Mouse (Mus musculus): ENCODE measurements around the gene Map7d2. TPM values are rescaled to one million over a fixed set of nuclear protein-coding genes. Genes with fewer than 3 reads are reported as not detected.
"Not testable (repeated sequence)": the region's sequence is repeated elsewhere in the genome, so short reads cannot be mapped to it uniquely, and the experiment has no call there.

The Map7d2 gene
- polyA plus RNA-seq (2015; fragmentation: Nextera tagmentation; extraction: Ambion mirVana): 17.4 and 17.9 TPM in 2 replicates

DNA sequence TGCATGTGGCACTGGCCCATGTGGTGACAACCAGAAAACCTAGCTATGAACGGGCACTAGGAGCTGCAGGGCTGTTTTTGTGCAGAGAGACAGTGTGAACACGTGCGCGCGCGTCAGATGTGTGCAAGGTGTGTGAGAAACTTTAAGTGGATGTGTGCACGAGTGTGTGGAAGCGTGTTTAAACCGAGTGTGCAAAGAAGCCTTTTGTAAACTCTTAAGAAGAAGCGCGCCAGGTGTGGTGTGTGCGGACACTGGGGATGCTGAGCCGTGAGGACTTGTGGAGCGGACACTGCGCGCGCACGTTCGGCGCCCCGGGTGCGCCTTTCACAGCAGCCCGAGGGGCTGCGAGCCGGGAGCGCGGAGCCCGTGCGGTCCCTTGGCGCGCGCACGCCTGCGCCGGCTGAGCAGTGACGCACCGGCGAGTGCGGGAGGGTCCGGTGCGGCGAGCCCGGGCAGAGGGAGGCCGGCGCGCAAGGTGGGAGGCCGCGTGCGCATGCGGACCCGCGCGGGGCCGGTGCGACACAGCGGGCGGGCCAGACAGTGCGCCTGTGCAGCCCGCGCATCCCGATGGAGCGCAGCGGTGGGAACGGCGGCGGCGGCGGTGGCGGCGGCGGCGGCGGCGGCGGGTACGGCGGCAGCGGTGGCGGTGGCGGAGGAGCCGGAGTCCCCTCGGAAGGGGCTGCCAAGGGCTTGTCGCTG lies at the start of gene Map7d2:
Map7d2 (plus strand) TSS at position 443 of the 699 bp plus-strand sequence.
- Histone ChIP-seq H3K4me1 (no peaks in the 10 kb centered on the region), H3K9ac (replicated peaks) (peak within 1 kb of the TSS; percentile 58), H3K27ac (replicated peaks) (peak within 1 kb of the TSS; percentile 63; the same call in 1 of the 2 replicates), H3K36me3 (no peaks in the 10 kb centered on the region), H3K4me2 (replicated peaks) (peak within 1 kb of the TSS; percentile 71), H3K27me3 (no peaks in the 10 kb centered on the region), H3K9me3 (no peaks in the 10 kb centered on the region), H3K4me3 (peak within 1 kb of the TSS; percentile 69)
- WGBS: 31% methylated on average over 74 of the region's 83 CpGs
- ATAC-seq (replicated peaks): peak; percentile 95

- H3K4me3 ChIP-seq: peak within 1 kb of the TSS; percentile 69
- no peaks in the 10 kb centered on the region for H3K9me3 ChIP-seq
- H3K9ac ChIP-seq (replicated peaks): peak within 1 kb of the TSS; percentile 63
- peaks cover 10% of the 10 kb centered on the region for H3K4me1 ChIP-seq
- WGBS: 22% methylated on average over 53 of the region's 76 CpGs
- ATAC-seq (replicated peaks): peak; percentile 99
- no peaks in the 10 kb centered on the region for H3K27me3 ChIP-seq
- no peaks in the 10 kb centered on the region for H3K36me3 ChIP-seq
- H3K27ac ChIP-seq (replicated peaks): peak within 1 kb of the TSS; percentile 83
- H3K4me2 ChIP-seq (replicated peaks): peak within 1 kb of the TSS; percentile 45
Measured at GRCm38 (mm10) chrX:159371831-159372752, 42.3 kb upstream of the Map7d2 start, which contains the start of gene Eif1ax. Gene Eif1ax, plus strand, starts transcription at chrX:159372178.

GRCm38 (mm10) chrX:159372753-159373144 lies 41.6 kb upstream of the Map7d2 start:
- no peaks in the 10 kb centered on the region for H3K36me3 ChIP-seq
- peak overlapping the region; percentile 69 for H3K4me3 ChIP-seq
- WGBS: 21% methylated on average over 9 of the region's 9 CpGs
- peaks cover 10% of the 10 kb centered on the region for H3K4me1 ChIP-seq
- peak overlapping the region; percentile 83 for H3K27ac ChIP-seq (replicated peaks)
- no peaks in the 10 kb centered on the region for H3K27me3 ChIP-seq
- H3K4me2 ChIP-seq (replicated peaks): peak overlapping the region; percentile 45
- H3K9me3 ChIP-seq: no peaks in the 10 kb centered on the region
- H3K9ac ChIP-seq (replicated peaks): peak overlapping the region; percentile 63
- ATAC-seq (replicated peaks): no peak; the same call in 1 of the 2 replicates

- Histone ChIP-seq H3K9me3 (no peaks in the 10 kb centered on the region), H3K27ac (replicated peaks) (no peak overlapping the region), H3K4me3 (no peak overlapping the region), H3K4me2 (replicated peaks) (no peak overlapping the region), H3K27me3 (no peaks in the 10 kb centered on the region), H3K4me1 (no peaks in the 10 kb centered on the region), H3K36me3 (no peaks in the 10 kb centered on the region), H3K9ac (replicated peaks) (no peak overlapping the region)
- WGBS: 55% methylated on average over 9 of the region's 9 CpGs
- no peak for ATAC-seq (replicated peaks)
Measured at GRCm38 (mm10) chrX:159387105-159387504, 27.3 kb upstream of the Map7d2 start.

GRCm38 (mm10) chrX:159388953-159389352 lies 25.4 kb upstream of the Map7d2 start:
- ATAC-seq (replicated peaks): no peak
- no peak overlapping the region for H3K4me3 ChIP-seq
- no peaks in the 10 kb centered on the region for H3K9me3 ChIP-seq
- H3K27me3 ChIP-seq: no peaks in the 10 kb centered on the region
- H3K27ac ChIP-seq (replicated peaks): no peak overlapping the region
- H3K9ac ChIP-seq (replicated peaks): no peak overlapping the region
- H3K36me3 ChIP-seq: no peaks in the 10 kb centered on the region
- no peaks in the 10 kb centered on the region for H3K4me1 ChIP-seq
- no peak overlapping the region for H3K4me2 ChIP-seq (replicated peaks)

DNA sequence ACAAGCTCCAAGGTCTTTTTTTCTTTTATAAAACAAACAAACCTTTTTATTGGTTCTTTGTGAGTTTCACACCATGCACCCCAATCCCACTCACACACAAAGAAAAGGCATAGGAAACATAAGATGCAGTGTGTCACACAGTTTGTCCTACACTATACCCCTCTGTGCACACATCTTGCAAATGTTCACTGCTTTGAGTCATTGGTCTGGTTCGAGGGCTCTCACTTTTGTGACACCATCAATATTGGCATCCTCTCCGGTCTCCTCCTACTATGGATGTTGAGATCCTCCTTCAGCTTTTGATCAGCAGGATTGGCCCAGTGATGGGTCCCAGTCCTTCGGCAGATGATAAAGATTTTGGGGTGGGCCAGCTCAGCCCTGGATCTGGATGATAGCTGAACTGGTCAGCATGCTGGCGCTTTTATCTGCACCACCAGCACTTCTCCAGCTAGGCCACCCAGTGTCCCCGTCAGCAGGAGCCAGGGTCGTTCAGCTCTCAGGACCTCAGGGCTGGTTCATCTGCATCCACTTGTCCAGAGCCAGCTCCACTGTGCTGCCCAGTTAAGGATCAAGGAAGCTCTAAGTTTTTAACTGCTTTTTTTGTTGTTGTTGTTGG lies 23.9 kb upstream of the Map7d2 start:
- Histone ChIP-seq H3K9ac (replicated peaks) (no peak overlapping the region), H3K4me1 (no peaks in the 10 kb centered on the region), H3K4me2 (replicated peaks) (no peak overlapping the region), H3K27me3 (no peaks in the 10 kb centered on the region), H3K4me3 (no peak overlapping the region), H3K36me3 (no peaks in the 10 kb centered on the region), H3K9me3 (no peaks in the 10 kb centered on the region), H3K27ac (replicated peaks) (no peak overlapping the region)
- 85% methylated on average over 6 of the region's 6 CpGs for WGBS
- ATAC-seq (replicated peaks): no peak

- no peaks in the 10 kb centered on the region for H3K4me1 ChIP-seq
- no peaks in the 10 kb centered on the region for H3K9me3 ChIP-seq
- no peak overlapping the region for H3K4me3 ChIP-seq
- H3K36me3 ChIP-seq: no peaks in the 10 kb centered on the region
- no peak overlapping the region for H3K9ac ChIP-seq (replicated peaks)
- no peak overlapping the region for H3K27ac ChIP-seq (replicated peaks)
- no peak overlapping the region for H3K4me2 ChIP-seq (replicated peaks)
- WGBS: 70% methylated on average over 3 of the region's 3 CpGs
- ATAC-seq (replicated peaks): no peak
- no peaks in the 10 kb centered on the region for H3K27me3 ChIP-seq
Measured at GRCm38 (mm10) chrX:159391239-159391638, 23.1 kb upstream of the Map7d2 start.

DNA sequence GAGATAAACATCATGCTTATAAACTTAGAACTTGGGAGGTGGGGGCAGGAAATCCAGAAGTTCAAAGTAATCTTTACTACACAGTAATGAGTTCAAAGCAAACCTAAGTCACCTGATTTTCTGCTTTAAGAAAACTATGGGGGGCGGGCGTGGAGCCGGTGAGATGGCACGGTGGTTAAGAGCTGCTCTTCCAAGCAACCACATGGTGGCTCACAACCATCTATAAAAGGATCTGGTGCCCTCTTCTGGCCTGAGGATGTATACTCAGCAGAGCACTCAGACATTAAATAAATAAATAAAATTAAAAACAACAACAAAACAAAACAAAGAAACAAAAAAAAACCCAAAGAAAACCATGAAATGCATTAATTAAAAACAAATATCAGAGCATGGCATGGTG lies 5.1 kb upstream of the Map7d2 start:
- 33% methylated on average over 4 of the region's 4 CpGs for WGBS
- Histone ChIP-seq H3K4me3 (no peak overlapping the region), H3K4me2 (replicated peaks) (no peak overlapping the region), H3K27ac (replicated peaks) (no peak overlapping the region), H3K4me1 (no peaks in the 10 kb centered on the region), H3K36me3 (no peaks in the 10 kb centered on the region), H3K9ac (replicated peaks) (no peak overlapping the region), H3K9me3 (no peaks in the 10 kb centered on the region), H3K27me3 (no peaks in the 10 kb centered on the region)
- ATAC-seq (replicated peaks): no peak

- Histone ChIP-seq H3K36me3 (no peaks in the 10 kb centered on the region), H3K4me2 (replicated peaks) (peak overlapping the region; percentile 71), H3K4me3 (peak overlapping the region; percentile 69), H3K4me1 (no peaks in the 10 kb centered on the region), H3K9ac (replicated peaks) (peak overlapping the region; percentile 58), H3K27me3 (no peaks in the 10 kb centered on the region), H3K9me3 (no peaks in the 10 kb centered on the region), H3K27ac (replicated peaks) (peak overlapping the region; percentile 63; the same call in 1 of the 2 replicates)
- ATAC-seq (replicated peaks): peak; percentile 78
- 33% methylated on average over 62 of the region's 65 CpGs for WGBS
Measured at GRCm38 (mm10) chrX:159414829-159415673, 679 bp downstream of the Map7d2 start.

GRCm38 (mm10) chrX:159430507-159430906 lies 16.1 kb downstream of the Map7d2 start:
- H3K27ac ChIP-seq (replicated peaks): not testable (repeated sequence)

GRCm38 (mm10) chrX:159442128-159442527 lies 27.8 kb downstream of the Map7d2 start:
- peak; percentile 46; the same call in 1 of the 2 replicates for ATAC-seq (replicated peaks)
- H3K4me3 ChIP-seq: no peak overlapping the region
- H3K27ac ChIP-seq (replicated peaks): no peak overlapping the region
- no peaks in the 10 kb centered on the region for H3K9me3 ChIP-seq
- WGBS: 40% methylated on average over 3 of the region's 3 CpGs
- no peaks in the 10 kb centered on the region for H3K27me3 ChIP-seq
- no peaks in the 10 kb centered on the region for H3K36me3 ChIP-seq
- no peaks in the 10 kb centered on the region for H3K4me1 ChIP-seq
- H3K9ac ChIP-seq (replicated peaks): no peak overlapping the region
- no peak overlapping the region for H3K4me2 ChIP-seq (replicated peaks)

More at GRCm38 (mm10) chrX:159430507-159430906, 16.1 kb downstream of the Map7d2 start:
- 90% methylated on average over 3 of the region's 3 CpGs for WGBS
- not testable (repeated sequence) for H3K4me2 ChIP-seq (replicated peaks); H3K4me1 ChIP-seq; ATAC-seq (replicated peaks); H3K36me3 ChIP-seq; H3K27me3 ChIP-seq; H3K9ac ChIP-seq (replicated peaks); H3K4me3 ChIP-seq; H3K9me3 ChIP-seq
